Mouse (Mus musculus) kidney, embryonic 16.5 days (tissue): ENCODE data around the gene Phkg2. TPM values are rescaled to one million over a fixed set of nuclear protein-coding genes. Genes with fewer than 3 reads are reported as not detected.
"Not testable (repeated sequence)": the region's sequence is repeated elsewhere in the genome, so short reads cannot be mapped to it uniquely, and the experiment has no call there.

Experiments used
- ATAC-seq: fragments of 200-750 bp; cut with Nextera tagmentation; 2 replicates; pipeline ENCODE4 v1.8.0; 2017; ENCODE audit warnings: moderate TSS enrichment; ENCODE audit not compliant: low FRiP score, low TSS enrichment
- H3K27ac ChIP-seq: fragments of 300-500 bp; sonication (generic); 2 replicates; pipeline ENCODE4 v1.5.1; 2014; ENCODE audit warnings: low read length
- H3K27me3 ChIP-seq: fragments of 300-500 bp; sonication (generic); 2 replicates; pipeline ENCODE4 v1.6.1; 2014; ENCODE audit warnings: low read length, control low read depth, mixed read lengths; ENCODE audit not compliant: insufficient read depth
- H3K36me3 ChIP-seq: fragments of 300-500 bp; sonication (generic); 2 replicates; pipeline ENCODE4 v1.6.1; 2014; ENCODE audit warnings: low read length, control low read depth, mixed read lengths; ENCODE audit not compliant: insufficient read depth
- H3K4me1 ChIP-seq: fragments of 300-500 bp; sonication (generic); 2 replicates; pipeline ENCODE4 v1.6.1; 2014; ENCODE audit warnings: low read length, control low read depth, mixed read lengths; ENCODE audit not compliant: insufficient read depth
- H3K4me2 ChIP-seq: fragments of 300-500 bp; sonication (generic); replicated peaks from 2 replicates; pipeline ENCODE4 v1.6.1; 2014; ENCODE audit warnings: low read depth, low read length
- H3K4me3 ChIP-seq: fragments of 300-500 bp; sonication (generic); 2 replicates; pipeline ENCODE4 v1.5.1; 2014; ENCODE audit warnings: mild to moderate bottlenecking, low read length
- H3K9ac ChIP-seq: fragments of 300-500 bp; sonication (generic); replicated peaks from 2 replicates; pipeline ENCODE4 v1.6.1; 2014; ENCODE audit warnings: low read length
- H3K9me3 ChIP-seq: fragments of 300-500 bp; sonication (generic); 2 replicates; pipeline ENCODE4 v1.6.1; 2016; ENCODE audit warnings: low read length, control low read depth
- WGBS: fragments of 180-500 bp; shearing (Covaris S2); extraction: QIAGEN DNeasy Blood & Tissue Kit; methylation state at CpG from one replicate; pipeline ENCODE4 v1.1.7; 2014; 5-methylcytosine and 5-hydroxymethylcytosine counted together
- polyA plus RNA-seq: library from polyadenylated mRNA; unstranded; fragments of >200 nt; fragmentation: Nextera tagmentation; extraction: Ambion mirVana; gene quantifications from 2 replicates; pipeline ENCODE4 v1.2.1, GENCODE M21; 2015

Phkg2 gene
- polyA plus RNA-seq, 1 experiment from 2014 or later = 40.7 TPM

DNA sequence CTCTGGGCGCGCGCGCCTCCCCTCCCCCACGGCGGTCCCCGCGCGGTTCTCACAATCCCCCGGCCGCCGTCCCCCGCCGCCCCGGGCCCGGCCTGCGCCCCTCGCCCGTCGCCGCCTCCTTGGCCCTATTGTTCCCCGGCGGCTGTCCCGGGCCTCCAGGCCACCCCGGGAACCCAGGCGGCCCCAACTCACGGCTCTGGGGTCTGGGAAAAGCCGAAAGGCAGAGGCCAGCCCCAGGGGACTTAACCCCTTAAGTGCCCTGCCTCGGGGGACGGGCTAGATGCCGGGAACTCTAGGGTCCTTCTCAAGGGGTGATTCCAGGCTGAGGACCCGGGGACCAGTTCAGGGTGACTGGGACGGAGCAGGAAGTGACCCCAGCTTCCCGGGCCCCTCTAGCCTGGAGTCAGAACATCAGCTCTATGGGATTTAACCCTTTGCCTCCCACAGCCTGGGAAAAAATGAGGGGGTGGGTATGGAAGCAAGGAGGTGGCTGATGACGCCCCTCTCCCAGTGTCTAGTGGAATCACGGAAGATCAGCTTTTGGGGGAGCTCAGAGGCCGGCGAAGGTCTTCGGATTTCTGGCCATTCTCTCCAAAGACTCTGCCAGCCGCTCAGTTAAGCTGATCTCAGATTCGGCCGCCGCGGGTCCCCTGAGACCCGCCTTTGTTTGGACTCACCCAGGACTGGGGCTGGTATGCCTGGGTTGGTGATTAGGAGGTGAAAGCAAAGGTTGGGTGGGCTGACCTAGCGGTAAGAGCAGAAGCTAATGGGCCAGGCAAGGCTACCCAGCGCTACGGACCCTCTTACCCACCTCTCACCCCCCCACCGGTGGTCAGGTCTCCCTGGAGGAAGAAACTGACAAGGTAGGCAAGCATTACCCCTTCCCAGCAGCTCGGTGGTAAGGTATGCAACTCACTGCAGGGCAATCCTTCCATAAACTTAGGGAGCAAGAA is 42.0 kb downstream of the Phkg2 start, which contains the start of gene Zfp629:
Gene Zfp629 (minus strand): TSS at position 907 of the 953 bp plus-strand sequence.
- Histone ChIP-seq H3K9me3 (peaks cover 7% of the 10 kb centered on the region; the same call in 1 of the 2 replicates), H3K4me1 (peaks cover 17% of the 10 kb centered on the region), H3K4me2 (peak within 1 kb of the TSS; percentile 81), H3K27me3 (no peaks in the 10 kb centered on the region), H3K4me3 (peak within 1 kb of the TSS; percentile 100), H3K27ac (peak within 1 kb of the TSS; percentile 94), H3K9ac (peak within 1 kb of the TSS; percentile 99), H3K36me3 (peaks cover 28% of the 10 kb centered on the region)
- ATAC-seq = peak; percentile 93
- WGBS = under 1% methylated on average over 49 of the region's 50 CpGs

DNA sequence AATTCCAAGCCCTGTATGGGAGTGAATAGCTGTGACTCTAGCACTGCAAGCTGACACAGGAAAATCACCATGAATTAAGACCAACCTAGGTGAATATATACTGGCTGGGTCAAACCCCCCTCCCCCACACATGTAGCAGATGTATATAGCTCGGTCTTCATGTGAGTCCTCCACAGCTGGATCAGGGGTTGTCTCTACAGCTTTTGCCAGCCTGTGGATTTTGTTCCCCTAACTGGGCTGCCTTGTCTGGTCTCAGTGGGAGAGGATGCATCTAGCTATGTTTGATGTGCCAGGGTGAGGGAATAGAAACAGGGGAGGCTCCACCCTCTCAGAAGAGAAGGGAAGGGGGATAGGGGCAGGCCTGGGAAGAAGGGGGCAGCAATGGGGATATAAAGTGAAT is 43.2 kb downstream of the Phkg2 start:
- Histone ChIP-seq H3K4me2 (no peak overlapping the region), H3K4me3 (no peak overlapping the region), H3K9me3 (peaks cover 7% of the 10 kb centered on the region; the same call in 1 of the 2 replicates), H3K27ac (no peak overlapping the region), H3K36me3 (peaks cover 16% of the 10 kb centered on the region), H3K27me3 (no peaks in the 10 kb centered on the region), H3K9ac (no peak overlapping the region), H3K4me1 (peaks cover 17% of the 10 kb centered on the region)
- WGBS = 58% methylated on average over 1 of the region's 1 CpGs
- no peak for ATAC-seq

- Histone ChIP-seq H3K4me3 (no peak overlapping the region), H3K9me3 (peaks cover 4% of the 10 kb centered on the region; the same call in 1 of the 2 replicates), H3K27ac (no peak overlapping the region), H3K4me1 (peaks cover 17% of the 10 kb centered on the region), H3K27me3 (no peaks in the 10 kb centered on the region), H3K9ac (no peak overlapping the region), H3K36me3 (peaks cover 11% of the 10 kb centered on the region), H3K4me2 (no peak overlapping the region)
- WGBS = 69% methylated on average over 1 of the region's 1 CpGs
- ATAC-seq = no peak
These were observed 43.7 kb downstream of the Phkg2 start for GRCm38 (mm10) chr7:127616881-127617280.

DNA sequence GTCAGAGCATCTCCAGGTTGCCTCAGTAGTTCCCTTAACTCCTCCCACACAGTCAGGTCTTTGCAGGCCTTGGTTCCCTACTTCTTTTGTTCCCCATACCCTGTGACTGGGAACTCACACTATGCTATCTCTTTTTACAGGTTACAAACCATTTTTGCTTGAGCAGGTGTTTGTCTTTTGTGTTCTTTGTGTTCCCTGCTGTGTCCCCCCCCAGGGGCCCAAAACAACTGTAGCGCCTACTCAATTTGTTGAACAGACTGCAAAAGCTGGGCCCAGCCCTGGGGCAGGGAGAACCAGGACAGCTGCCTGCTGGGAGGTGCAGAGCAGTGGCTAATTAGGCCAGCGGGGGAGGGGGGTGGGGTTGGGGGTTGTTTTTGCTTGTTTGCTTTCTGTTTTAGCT is 44.8 kb downstream of the Phkg2 start:
- no peaks in the 10 kb centered on the region for H3K9me3 ChIP-seq
- 75% methylated on average over 2 of the region's 2 CpGs for WGBS
- H3K9ac ChIP-seq = no peak overlapping the region
- no peak overlapping the region for H3K27ac ChIP-seq
- no peak overlapping the region for H3K4me3 ChIP-seq
- peaks cover 17% of the 10 kb centered on the region for H3K4me1 ChIP-seq
- H3K27me3 ChIP-seq = no peaks in the 10 kb centered on the region
- no peaks in the 10 kb centered on the region for H3K36me3 ChIP-seq
- no peak for ATAC-seq
- H3K4me2 ChIP-seq = no peak overlapping the region

GRCm38 (mm10) chr7:127618402-127618801 is 45.3 kb downstream of the Phkg2 start:
- not testable (repeated sequence) for H3K9me3 ChIP-seq, H3K9ac ChIP-seq, H3K4me2 ChIP-seq, H3K36me3 ChIP-seq, H3K27ac ChIP-seq, ATAC-seq, H3K27me3 ChIP-seq, H3K4me3 ChIP-seq
- 92% methylated on average over 6 of the region's 8 CpGs for WGBS
- H3K4me1 ChIP-seq = peaks cover 16% of the 10 kb centered on the region

GRCm38 (mm10) chr7:127626039-127626438 is 52.9 kb downstream of the Phkg2 start:
- WGBS = 96% methylated on average over 7 of the region's 7 CpGs
- H3K36me3 ChIP-seq = no peaks in the 10 kb centered on the region
- no peak overlapping the region for H3K4me2 ChIP-seq
- no peaks in the 10 kb centered on the region for H3K9me3 ChIP-seq
- ATAC-seq = no peak
- H3K9ac ChIP-seq = no peak overlapping the region
- H3K4me3 ChIP-seq = no peak overlapping the region
- no peak overlapping the region for H3K27ac ChIP-seq
- no peaks in the 10 kb centered on the region for H3K4me1 ChIP-seq
- H3K27me3 ChIP-seq = no peaks in the 10 kb centered on the region

DNA sequence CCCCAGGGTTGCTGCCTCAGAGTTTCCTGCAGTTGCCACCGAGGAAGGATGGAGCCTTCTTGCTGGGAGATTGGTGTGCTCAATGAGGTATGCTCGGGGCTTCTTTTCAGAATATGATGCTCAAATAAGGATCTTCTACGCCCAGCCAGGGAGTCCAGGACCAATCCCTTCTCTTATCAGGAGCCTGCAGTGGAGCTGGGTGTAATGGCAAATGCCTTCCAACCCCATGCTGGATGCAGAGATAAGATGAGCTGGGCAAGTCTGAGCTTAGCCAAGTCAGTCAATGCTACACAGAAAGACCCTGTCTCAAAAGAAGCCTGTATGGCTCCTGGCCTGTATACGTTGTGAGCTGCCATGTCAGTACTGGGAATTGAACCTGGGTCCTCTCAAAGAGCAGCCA is 53.3 kb downstream of the Phkg2 start:
- 94% methylated on average over 4 of the region's 4 CpGs for WGBS
- H3K4me1 ChIP-seq = no peaks in the 10 kb centered on the region
- no peak overlapping the region for H3K4me2 ChIP-seq
- no peaks in the 10 kb centered on the region for H3K36me3 ChIP-seq
- H3K27me3 ChIP-seq = no peaks in the 10 kb centered on the region
- no peaks in the 10 kb centered on the region for H3K9me3 ChIP-seq
- no peak overlapping the region for H3K4me3 ChIP-seq
- H3K27ac ChIP-seq = no peak overlapping the region
- no peak overlapping the region for H3K9ac ChIP-seq
- ATAC-seq = no peak

- Histone ChIP-seq H3K9ac (no peak overlapping the region), H3K27ac (no peak overlapping the region), H3K27me3 (no peaks in the 10 kb centered on the region), H3K4me2 (no peak overlapping the region), H3K9me3 (no peaks in the 10 kb centered on the region), H3K4me3 (no peak overlapping the region), H3K4me1 (no peaks in the 10 kb centered on the region), H3K36me3 (no peaks in the 10 kb centered on the region)
- no peak for ATAC-seq
- 67% methylated on average over 5 of the region's 5 CpGs for WGBS
These were observed 55.5 kb downstream of the Phkg2 start for GRCm38 (mm10) chr7:127628646-127629045.

- no peaks in the 10 kb centered on the region for H3K27me3 ChIP-seq
- no peaks in the 10 kb centered on the region for H3K36me3 ChIP-seq
- ATAC-seq = no peak
- no peak overlapping the region for H3K4me3 ChIP-seq
- H3K4me2 ChIP-seq = no peak overlapping the region
- no peak overlapping the region for H3K9ac ChIP-seq
- 88% methylated on average over 4 of the region's 4 CpGs for WGBS
- H3K4me1 ChIP-seq = no peaks in the 10 kb centered on the region
- no peak overlapping the region for H3K27ac ChIP-seq
- no peaks in the 10 kb centered on the region for H3K9me3 ChIP-seq
These were observed 58.3 kb downstream of the Phkg2 start for GRCm38 (mm10) chr7:127631416-127631815.
